Mouse (Mus musculus) testis, postnatal 10 days (tissue): ENCODE data around the gene Ndufs8.
"Not testable (repeated sequence)": the region's sequence is repeated elsewhere in the genome, so short reads cannot be mapped to it uniquely, and the experiment has no call there.

ENCODE experiments used
- DNase-seq: peaks from one replicate; pipeline ENCODE4 v3.0.0; 2021; ENCODE audit warnings: low spot score

The Ndufs8 gene

GRCm38 (mm10) chr19:3912337-3913204, at the start of gene Ndufs8:
Gene Ndufs8, minus strand, starts transcription at chr19:3912774.
- peak; percentile 86 for DNase-seq

DNA sequence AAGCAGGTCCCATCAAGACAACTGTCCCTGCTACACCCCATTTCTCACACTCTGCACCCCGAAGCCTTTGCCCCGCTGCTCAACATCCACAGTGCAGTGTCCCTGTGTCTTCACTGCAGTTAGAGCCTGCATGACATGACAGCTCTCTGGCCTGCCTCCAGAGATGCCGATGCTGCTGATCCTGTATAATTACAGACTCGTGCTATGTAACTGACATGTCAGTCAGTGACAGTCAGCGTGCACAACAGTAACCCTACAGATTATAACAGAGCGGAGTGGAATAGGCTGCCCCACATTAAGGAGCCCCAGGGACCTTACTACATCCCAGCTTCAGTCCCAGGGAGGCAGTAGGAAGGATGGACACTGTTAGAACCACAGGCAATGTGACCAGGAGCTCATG, 49.2 kb upstream of the Ndufs8 start:
- not testable (repeated sequence) for DNase-seq

GRCm38 (mm10) chr19:3960211-3960610, 47.6 kb upstream of the Ndufs8 start:
- no peak for DNase-seq

- no peak for DNase-seq
These were observed 46.5 kb upstream of the Ndufs8 start for GRCm38 (mm10) chr19:3959030-3959429.

DNA sequence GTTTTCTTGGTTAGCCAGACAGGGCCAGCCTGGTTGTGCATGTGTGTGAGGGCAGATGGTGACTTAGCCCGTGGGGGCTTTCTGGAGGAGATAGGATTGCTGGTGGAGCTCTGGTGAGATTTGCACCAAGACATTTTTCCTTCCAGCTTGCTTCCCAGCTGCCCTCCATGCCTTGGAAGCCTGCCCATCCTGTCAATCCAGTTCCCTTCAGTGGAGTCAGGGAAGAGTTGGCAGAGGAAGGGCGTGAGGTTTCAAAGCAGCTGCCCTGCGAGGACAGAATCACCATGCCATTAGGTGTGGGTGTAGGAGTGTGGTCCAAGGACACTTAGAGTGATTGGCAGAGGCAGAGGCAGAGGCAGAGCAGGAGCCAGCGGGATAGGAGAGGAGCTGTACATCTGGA, 45.9 kb upstream of the Ndufs8 start, which contains the start of gene Aldh3b3:
Gene Aldh3b3 (plus strand): TSS at position 176 of the 400 bp plus-strand sequence.
- DNase-seq = no peak

- not testable (repeated sequence) for DNase-seq
These were observed 44.9 kb upstream of the Ndufs8 start for GRCm38 (mm10) chr19:3957296-3958036.

GRCm38 (mm10) chr19:3955804-3956203, 43.2 kb upstream of the Ndufs8 start:
- DNase-seq = no peak

GRCm38 (mm10) chr19:3955033-3955432, 42.5 kb upstream of the Ndufs8 start:
- no peak for DNase-seq

GRCm38 (mm10) chr19:3952099-3952498, 39.5 kb upstream of the Ndufs8 start:
- no peak for DNase-seq

- DNase-seq = no peak
These were observed 38.9 kb upstream of the Ndufs8 start for GRCm38 (mm10) chr19:3951461-3951860.

DNA sequence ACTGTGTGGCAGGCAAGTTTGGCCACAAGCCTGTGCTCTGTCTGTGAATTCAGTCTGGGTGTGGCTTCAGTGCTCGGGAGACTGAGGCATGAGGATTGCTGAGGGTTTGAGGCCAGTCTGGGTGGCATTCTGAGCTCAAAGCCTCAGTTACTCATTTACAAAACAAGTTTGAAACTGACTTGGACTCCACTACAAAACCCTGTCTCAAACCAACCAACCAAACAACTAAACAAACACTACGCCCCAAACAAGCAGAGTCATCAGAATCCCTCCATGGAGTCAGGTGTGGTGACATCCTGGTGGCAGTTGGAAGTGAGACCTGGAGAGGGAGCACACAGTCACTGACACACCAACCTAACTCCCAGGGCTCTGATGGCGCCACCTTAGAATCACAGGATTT, 37.8 kb upstream of the Ndufs8 start:
- no peak for DNase-seq

DNA sequence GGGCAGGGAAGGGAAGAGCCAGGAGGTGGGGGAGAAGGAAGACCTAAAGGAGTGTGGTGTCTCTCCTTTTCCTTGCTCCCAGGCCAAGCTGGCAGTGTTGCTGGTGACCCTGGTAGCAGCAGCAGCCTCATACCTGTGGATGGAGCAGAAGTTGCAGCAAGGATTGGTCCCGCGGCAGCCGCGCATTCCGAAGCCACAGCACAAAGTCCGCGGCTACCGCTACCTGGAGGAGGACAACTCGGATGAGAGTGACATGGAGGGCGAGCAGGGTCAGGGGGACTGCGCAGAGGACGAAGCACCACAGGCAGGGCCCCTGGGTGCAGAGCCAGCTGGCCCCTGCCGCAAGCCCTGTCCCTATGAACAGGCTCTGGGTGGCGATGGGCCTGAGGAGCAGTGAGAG, 36.0 kb upstream of the Ndufs8 start:
- DNase-seq = no peak

GRCm38 (mm10) chr19:3947813-3948212, 35.2 kb upstream of the Ndufs8 start:
- no peak for DNase-seq

- DNase-seq = peak; percentile 84
These were observed 34.1 kb upstream of the Ndufs8 start for GRCm38 (mm10) chr19:3946715-3947114.

DNA sequence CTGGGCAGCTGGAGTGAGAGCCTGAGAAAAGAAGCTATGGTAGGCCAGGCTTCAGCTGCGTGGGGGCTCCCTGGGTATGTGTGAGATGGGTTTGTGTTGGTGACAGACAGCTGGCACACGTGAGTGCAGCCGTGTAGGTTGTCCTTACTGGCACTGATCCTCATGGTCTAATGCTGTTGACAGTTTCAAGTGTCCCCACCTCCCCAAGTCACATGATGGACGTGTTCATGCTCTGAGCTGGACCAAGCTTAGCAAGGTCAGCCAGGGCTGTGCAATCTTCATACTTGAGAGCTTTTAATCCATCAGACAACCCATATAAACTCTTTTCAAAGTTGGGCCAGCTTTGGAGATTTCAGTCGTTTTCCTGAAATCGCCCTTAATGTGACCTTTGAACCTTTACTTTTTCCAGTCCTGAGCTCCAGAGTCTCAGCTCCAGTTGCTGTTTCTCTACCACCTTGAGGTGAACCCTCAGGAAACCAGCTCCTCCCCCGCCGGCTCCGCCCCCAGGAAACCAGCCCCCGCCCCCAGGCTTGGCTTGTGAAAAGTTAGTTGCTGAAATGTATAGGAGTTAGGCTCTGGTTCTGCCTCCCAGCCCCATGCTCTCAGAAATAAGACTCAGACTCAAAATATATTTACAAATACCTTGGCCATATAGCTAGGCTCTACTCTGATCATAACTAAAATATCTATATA, 33.4 kb upstream of the Ndufs8 start:
- DNase-seq = no peak

DNA sequence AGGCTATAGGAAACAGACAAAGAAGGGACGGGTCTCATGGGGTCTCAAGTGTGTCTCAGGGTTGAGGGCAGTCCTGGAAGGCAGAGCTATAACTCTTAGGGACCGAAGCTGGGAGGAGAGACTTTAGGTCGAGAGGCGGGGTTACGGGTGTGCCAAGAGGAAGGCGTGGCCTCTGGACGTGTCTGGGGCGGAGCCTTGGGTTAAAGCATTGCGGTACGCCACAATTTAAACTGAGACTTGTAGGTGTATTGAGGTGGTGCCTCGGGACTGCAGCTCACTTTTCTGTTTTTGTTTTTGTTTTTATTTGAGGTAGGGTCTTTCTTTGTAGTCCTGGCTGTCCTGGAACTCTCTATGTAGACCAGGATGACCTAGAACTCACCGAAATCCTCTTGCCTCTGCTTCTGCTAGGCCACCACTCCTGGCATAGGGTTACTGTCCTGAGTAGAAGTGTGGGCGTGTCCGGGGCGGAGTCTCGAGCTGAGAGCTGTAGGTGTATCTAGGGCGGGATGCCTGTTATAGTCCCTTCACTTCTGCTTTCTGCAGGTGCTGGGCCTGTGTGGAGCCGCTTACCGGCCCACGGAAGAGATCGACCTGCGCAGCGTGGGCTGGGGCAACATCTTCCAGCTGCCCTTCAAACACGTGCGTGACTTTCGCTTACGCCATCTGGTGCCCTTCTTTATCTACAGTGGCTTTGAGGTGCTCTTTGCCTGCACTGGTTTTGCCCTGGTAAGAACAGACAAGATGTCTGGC, 30.6 kb upstream of the Ndufs8 start:
- DNase-seq = no peak

DNA sequence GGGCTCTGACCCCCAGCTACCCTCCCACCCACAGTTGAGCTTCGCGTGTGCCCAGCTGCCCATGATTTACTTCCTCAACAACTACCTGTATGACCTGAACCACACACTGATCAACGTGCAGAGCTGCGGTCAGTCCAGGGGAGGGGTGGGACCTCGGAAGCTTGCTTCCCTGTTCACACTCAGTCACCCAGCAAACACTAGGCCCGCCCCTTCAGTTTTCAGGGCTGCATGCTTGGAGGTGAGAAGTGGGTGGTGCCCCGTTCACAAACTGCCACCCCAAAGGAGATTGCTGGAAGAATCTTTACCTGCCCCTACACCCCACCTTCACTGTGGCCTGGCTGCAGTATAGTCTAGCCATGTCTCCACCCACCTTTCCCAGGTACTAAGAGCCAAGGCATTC, 29.7 kb upstream of the Ndufs8 start:
- DNase-seq = no peak

- DNase-seq = peak; percentile 75
These were observed 23.6 kb upstream of the Ndufs8 start for GRCm38 (mm10) chr19:3935896-3936850.

- DNase-seq = peak; percentile 76
These were observed 22.7 kb upstream of the Ndufs8 start, which contains the start of gene Unc93b1 for GRCm38 (mm10) chr19:3935032-3935895. Gene Unc93b1, plus strand, starts transcription at chr19:3935186.

DNA sequence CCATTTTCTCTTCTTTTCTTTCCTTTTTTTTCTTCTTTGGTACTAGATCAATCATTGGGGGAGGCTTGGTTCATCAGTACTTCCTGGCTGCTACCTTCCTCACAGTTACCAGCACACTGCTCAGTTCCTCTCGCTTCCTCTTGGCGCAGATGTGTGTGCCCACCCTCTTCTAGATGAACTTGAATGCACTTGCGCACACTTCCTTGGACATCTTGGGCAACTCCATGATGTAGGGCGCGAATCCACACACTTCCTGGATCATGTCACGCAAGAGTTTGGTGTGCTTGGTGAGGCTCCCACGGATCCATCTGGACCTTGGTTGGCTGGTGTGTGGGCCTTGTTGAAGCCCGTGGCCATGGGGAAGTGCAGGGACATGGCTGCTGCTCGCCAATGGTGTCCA, 19.1 kb upstream of the Ndufs8 start:
- DNase-seq = no peak
